Mouse (Mus musculus): ENCODE results near the gene Pla2g10. TPM values are rescaled to one million over a fixed set of nuclear protein-coding genes. Genes with fewer than 3 reads are reported as not detected.
"Not testable (repeated sequence)": the region's sequence is repeated elsewhere in the genome, so short reads cannot be mapped to it uniquely, and the experiment has no call there.

Pla2g10 gene
- polyA plus RNA-seq, 1 experiment from 2014 or later: 0.28 TPM

GRCm38 (mm10) chr16:13750626-13751025, 19.8 kb upstream of the Pla2g10 start:
- 92% methylated on average over 13 of the region's 13 CpGs for WGBS
- Histone ChIP-seq H3K36me3 (no peaks in the 10 kb centered on the region), H3K4me1 (no peaks in the 10 kb centered on the region), H3K27me3 (no peaks in the 10 kb centered on the region), H3K9ac (no peak overlapping the region), H3K4me2 (replicated peaks) (no peak overlapping the region), H3K27ac (replicated peaks) (no peak overlapping the region), H3K4me3 (replicated peaks) (no peak overlapping the region), H3K9me3 (replicated peaks) (no peaks in the 10 kb centered on the region)
- ATAC-seq (ENCODE audit: insufficient number of reproducible peaks, low FRiP score, low TSS enrichment, low read depth): no peak

- Histone ChIP-seq H3K4me2 (replicated peaks) (no peak overlapping the region), H3K9me3 (replicated peaks) (no peaks in the 10 kb centered on the region), H3K36me3 (no peaks in the 10 kb centered on the region), H3K4me3 (replicated peaks) (no peak overlapping the region), H3K27ac (replicated peaks) (no peak overlapping the region), H3K27me3 (no peaks in the 10 kb centered on the region), H3K9ac (no peak overlapping the region), H3K4me1 (no peaks in the 10 kb centered on the region)
- ATAC-seq (ENCODE audit: insufficient number of reproducible peaks, low FRiP score, low TSS enrichment, low read depth): no peak
- WGBS: 40% methylated on average over 3 of the region's 3 CpGs
Measured at GRCm38 (mm10) chr16:13749981-13750380, 19.2 kb upstream of the Pla2g10 start.

- H3K9ac ChIP-seq: no peak overlapping the region
- H3K4me2 ChIP-seq (replicated peaks): no peak overlapping the region
- no peak overlapping the region for H3K4me3 ChIP-seq (replicated peaks)
- no peak overlapping the region for H3K27ac ChIP-seq (replicated peaks)
- no peaks in the 10 kb centered on the region for H3K27me3 ChIP-seq
- no peaks in the 10 kb centered on the region for H3K4me1 ChIP-seq
- no peaks in the 10 kb centered on the region for H3K9me3 ChIP-seq (replicated peaks)
- no peaks in the 10 kb centered on the region for H3K36me3 ChIP-seq
- no peak for ATAC-seq (ENCODE audit: insufficient number of reproducible peaks, low FRiP score, low TSS enrichment, low read depth)
- WGBS: 47% methylated on average over 5 of the region's 5 CpGs
Measured at GRCm38 (mm10) chr16:13749306-13749705, 18.5 kb upstream of the Pla2g10 start.

GRCm38 (mm10) chr16:13748813-13749212, 18.0 kb upstream of the Pla2g10 start:
- not testable (repeated sequence) for H3K27me3 ChIP-seq; H3K4me3 ChIP-seq (replicated peaks); H3K27ac ChIP-seq (replicated peaks); ATAC-seq (ENCODE audit: insufficient number of reproducible peaks, low FRiP score, low TSS enrichment, low read depth); H3K36me3 ChIP-seq; H3K9me3 ChIP-seq (replicated peaks); H3K9ac ChIP-seq; H3K4me1 ChIP-seq; H3K4me2 ChIP-seq (replicated peaks)
- 18% methylated on average over 10 of the region's 10 CpGs for WGBS

- 69% methylated on average over 3 of the region's 3 CpGs for WGBS
- Histone ChIP-seq H3K9me3 (replicated peaks) (no peaks in the 10 kb centered on the region), H3K27me3 (no peaks in the 10 kb centered on the region), H3K4me3 (replicated peaks) (no peak overlapping the region), H3K36me3 (no peaks in the 10 kb centered on the region), H3K9ac (no peak overlapping the region), H3K27ac (replicated peaks) (no peak overlapping the region), H3K4me1 (no peaks in the 10 kb centered on the region), H3K4me2 (replicated peaks) (no peak overlapping the region)
- ATAC-seq (ENCODE audit: insufficient number of reproducible peaks, low FRiP score, low TSS enrichment, low read depth): no peak
Measured at GRCm38 (mm10) chr16:13748124-13748523, 17.3 kb upstream of the Pla2g10 start.

- 90% methylated on average over 8 of the region's 8 CpGs for WGBS
- H3K4me2 ChIP-seq (replicated peaks): no peak overlapping the region
- no peak overlapping the region for H3K4me3 ChIP-seq (replicated peaks)
- H3K27me3 ChIP-seq: no peaks in the 10 kb centered on the region
- no peak for ATAC-seq (ENCODE audit: insufficient number of reproducible peaks, low FRiP score, low TSS enrichment, low read depth)
- H3K4me1 ChIP-seq: no peaks in the 10 kb centered on the region
- H3K36me3 ChIP-seq: no peaks in the 10 kb centered on the region
- no peak overlapping the region for H3K27ac ChIP-seq (replicated peaks)
- no peaks in the 10 kb centered on the region for H3K9me3 ChIP-seq (replicated peaks)
- H3K9ac ChIP-seq: no peak overlapping the region
Measured at GRCm38 (mm10) chr16:13747708-13748107, 16.9 kb upstream of the Pla2g10 start.

- Histone ChIP-seq H3K4me1 (no peaks in the 10 kb centered on the region), H3K4me2 (replicated peaks) (no peak overlapping the region), H3K9ac (no peak overlapping the region), H3K27ac (replicated peaks) (no peak overlapping the region), H3K27me3 (no peaks in the 10 kb centered on the region), H3K36me3 (no peaks in the 10 kb centered on the region), H3K4me3 (replicated peaks) (no peak overlapping the region), H3K9me3 (replicated peaks) (no peaks in the 10 kb centered on the region)
- no peak for ATAC-seq (ENCODE audit: insufficient number of reproducible peaks, low FRiP score, low TSS enrichment, low read depth)
- WGBS: 60% methylated on average over 2 of the region's 2 CpGs
Measured at GRCm38 (mm10) chr16:13740844-13741243, 10.1 kb upstream of the Pla2g10 start.

GRCm38 (mm10) chr16:13739044-13739443, 8.3 kb upstream of the Pla2g10 start:
- not testable (repeated sequence) for H3K9me3 ChIP-seq (replicated peaks); H3K36me3 ChIP-seq; H3K9ac ChIP-seq; H3K4me2 ChIP-seq (replicated peaks); ATAC-seq (ENCODE audit: insufficient number of reproducible peaks, low FRiP score, low TSS enrichment, low read depth); H3K4me3 ChIP-seq (replicated peaks); H3K27ac ChIP-seq (replicated peaks); H3K4me1 ChIP-seq; H3K27me3 ChIP-seq
- 58% methylated on average over 4 of the region's 4 CpGs for WGBS

- H3K9me3 ChIP-seq (replicated peaks): no peaks in the 10 kb centered on the region
- H3K4me1 ChIP-seq: no peaks in the 10 kb centered on the region
- no peak for ATAC-seq (ENCODE audit: insufficient number of reproducible peaks, low FRiP score, low TSS enrichment, low read depth)
- H3K4me2 ChIP-seq (replicated peaks): no peak overlapping the region
- H3K9ac ChIP-seq: no peak overlapping the region
- H3K36me3 ChIP-seq: no peaks in the 10 kb centered on the region
- no peaks in the 10 kb centered on the region for H3K27me3 ChIP-seq
- no peak overlapping the region for H3K4me3 ChIP-seq (replicated peaks)
- 53% methylated on average over 8 of the region's 8 CpGs for WGBS
- H3K27ac ChIP-seq (replicated peaks): no peak overlapping the region
Measured at GRCm38 (mm10) chr16:13735977-13736376, 5.2 kb upstream of the Pla2g10 start.

- no peak for ATAC-seq (ENCODE audit: insufficient number of reproducible peaks, low FRiP score, low TSS enrichment, low read depth)
- Histone ChIP-seq H3K9me3 (replicated peaks) (no peaks in the 10 kb centered on the region), H3K27me3 (no peaks in the 10 kb centered on the region), H3K4me3 (replicated peaks) (no peak overlapping the region), H3K4me2 (replicated peaks) (no peak overlapping the region), H3K4me1 (0 out of 2 replicates have a peak, but pooled peaks cover 4% of the 10 kb centered on the region), H3K27ac (replicated peaks) (no peak overlapping the region), H3K36me3 (no peaks in the 10 kb centered on the region), H3K9ac (no peak overlapping the region)
- WGBS: 19% methylated on average over 9 of the region's 9 CpGs
Measured at GRCm38 (mm10) chr16:13733518-13734137, 2.8 kb upstream of the Pla2g10 start.

- Histone ChIP-seq H3K4me3 (replicated peaks) (no peak overlapping the region), H3K27ac (replicated peaks) (no peak overlapping the region), H3K9ac (no peak overlapping the region), H3K36me3 (no peaks in the 10 kb centered on the region), H3K9me3 (replicated peaks) (no peaks in the 10 kb centered on the region), H3K27me3 (no peaks in the 10 kb centered on the region), H3K4me2 (replicated peaks) (no peak overlapping the region), H3K4me1 (0 out of 2 replicates have a peak, but pooled peaks cover 4% of the 10 kb centered on the region)
- no peak for ATAC-seq (ENCODE audit: insufficient number of reproducible peaks, low FRiP score, low TSS enrichment, low read depth)
- WGBS: 67% methylated on average over 3 of the region's 3 CpGs
Measured at GRCm38 (mm10) chr16:13732786-13733185, 2.0 kb upstream of the Pla2g10 start.

- 90% methylated on average over 4 of the region's 4 CpGs for WGBS
- no peaks in the 10 kb centered on the region for H3K27me3 ChIP-seq
- no peak for ATAC-seq (ENCODE audit: insufficient number of reproducible peaks, low FRiP score, low TSS enrichment, low read depth)
- no peaks in the 10 kb centered on the region for H3K9me3 ChIP-seq (replicated peaks)
- H3K4me1 ChIP-seq: 0 out of 2 replicates have a peak, but pooled peaks cover 4% of the 10 kb centered on the region
- no peak overlapping the region for H3K9ac ChIP-seq
- H3K27ac ChIP-seq (replicated peaks): no peak overlapping the region
- H3K36me3 ChIP-seq: no peaks in the 10 kb centered on the region
- H3K4me3 ChIP-seq (replicated peaks): no peak overlapping the region
- H3K4me2 ChIP-seq (replicated peaks): no peak overlapping the region
Measured at GRCm38 (mm10) chr16:13729428-13729827, 1.4 kb downstream of the Pla2g10 start.
